Mouse (Mus musculus): Measurements from ENCODE around the gene Klf6. TPM values are rescaled to one million over a fixed set of nuclear protein-coding genes. Genes with fewer than 3 reads are reported as not detected.

Gene Klf6
- polyA plus RNA-seq, 1 experiment from 2014 or later = 59.6 TPM

DNA sequence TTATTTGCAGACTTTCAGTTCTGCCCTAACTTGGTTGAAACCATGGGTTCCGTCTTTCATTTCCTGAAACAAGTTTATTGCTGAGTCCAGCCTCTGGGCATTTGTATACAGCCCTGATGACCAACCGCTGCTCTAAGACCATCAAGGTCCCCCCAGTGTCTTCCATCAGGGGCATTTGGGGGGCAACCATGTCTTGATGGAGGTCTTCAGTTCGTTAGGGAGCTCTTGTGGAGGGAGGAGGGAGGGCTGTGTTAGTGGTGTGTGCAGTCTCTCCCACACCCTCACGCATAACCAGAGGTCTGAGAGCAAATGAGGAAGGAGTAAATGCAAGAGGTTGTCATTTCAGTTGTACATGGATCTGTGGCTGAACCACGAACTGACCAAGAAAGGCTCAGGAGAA, 26.9 kb downstream of the Klf6 start:
- H3K4me1 ChIP-seq (ENCODE audit: insufficient read depth) = no peaks in the 10 kb centered on the region
- no peak overlapping the region for H3K27ac ChIP-seq (ENCODE audit: low read depth)
- H3K9ac ChIP-seq = no peak overlapping the region
- 78% methylated on average over 5 of the region's 5 CpGs for WGBS
- DNase-seq = no peak
- H3K4me3 ChIP-seq (ENCODE audit: low read depth, low read length) = no peak overlapping the region
- H3K36me3 ChIP-seq (ENCODE audit: insufficient read depth) = no peaks in the 10 kb centered on the region
- no peak for TF ChIP-seq CTCF (IDR thresholded peaks at IDR 0.05; ENCODE audit: low read depth)
- ATAC-seq (ENCODE audit: insufficient read depth) = no peak
- no peaks in the 10 kb centered on the region for H3K27me3 ChIP-seq (ENCODE audit: insufficient read depth, low read length)
- H3K9me3 ChIP-seq (ENCODE audit: low read depth, low read length) = no peaks in the 10 kb centered on the region
- H3K4me2 ChIP-seq = no peak overlapping the region

- ATAC-seq (ENCODE audit: insufficient read depth) (no peak), DNase-seq (no peak)
- H3K9ac ChIP-seq = no peak overlapping the region
- no peaks in the 10 kb centered on the region for H3K27me3 ChIP-seq (ENCODE audit: insufficient read depth, low read length)
- H3K9me3 ChIP-seq (ENCODE audit: low read depth, low read length) = no peaks in the 10 kb centered on the region
- no peaks in the 10 kb centered on the region for H3K4me1 ChIP-seq (ENCODE audit: insufficient read depth)
- H3K36me3 ChIP-seq (ENCODE audit: insufficient read depth) = no peaks in the 10 kb centered on the region
- H3K4me2 ChIP-seq = no peak overlapping the region
- no peak for TF ChIP-seq CTCF (IDR thresholded peaks at IDR 0.05; ENCODE audit: low read depth)
- H3K27ac ChIP-seq (ENCODE audit: low read depth) = no peak overlapping the region
- WGBS = 73% methylated on average over 1 of the region's 1 CpGs
- H3K4me3 ChIP-seq (ENCODE audit: low read depth, low read length) = no peak overlapping the region
Measured at GRCm38 (mm10) chr13:5888731-5889130, 27.4 kb downstream of the Klf6 start.

DNA sequence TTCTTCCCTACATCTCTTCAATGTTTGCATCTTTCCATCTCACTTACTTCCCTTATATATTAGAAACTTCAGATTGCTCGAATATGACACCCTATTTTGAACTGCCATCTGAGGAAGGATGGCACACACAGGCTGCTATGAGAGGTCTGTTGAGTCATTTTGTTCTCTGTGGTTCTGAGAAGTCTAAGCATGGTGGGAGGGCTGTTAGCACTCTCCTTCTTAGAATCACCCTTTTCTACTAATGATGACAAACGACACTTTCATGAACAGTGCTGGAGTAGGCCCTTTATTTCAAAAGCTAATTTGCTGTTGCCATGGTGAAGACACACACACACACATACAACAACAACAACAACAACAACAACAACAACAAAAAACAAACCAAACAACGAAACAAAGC, 28.8 kb downstream of the Klf6 start:
- H3K27ac ChIP-seq (ENCODE audit: low read depth) = no peak overlapping the region
- H3K9ac ChIP-seq = no peak overlapping the region
- WGBS = 74% methylated on average over 3 of the region's 3 CpGs
- ATAC-seq (ENCODE audit: insufficient read depth) (no peak), DNase-seq (no peak)
- no peak for TF ChIP-seq CTCF (IDR thresholded peaks at IDR 0.05; ENCODE audit: low read depth)
- H3K4me3 ChIP-seq (ENCODE audit: low read depth, low read length) = no peak overlapping the region
- no peaks in the 10 kb centered on the region for H3K36me3 ChIP-seq (ENCODE audit: insufficient read depth)
- no peaks in the 10 kb centered on the region for H3K27me3 ChIP-seq (ENCODE audit: insufficient read depth, low read length)
- no peaks in the 10 kb centered on the region for H3K9me3 ChIP-seq (ENCODE audit: low read depth, low read length)
- no peak overlapping the region for H3K4me2 ChIP-seq
- no peaks in the 10 kb centered on the region for H3K4me1 ChIP-seq (ENCODE audit: insufficient read depth)

GRCm38 (mm10) chr13:5892684-5893447, 31.6 kb downstream of the Klf6 start:
- Histone ChIP-seq H3K36me3 (ENCODE audit: insufficient read depth) (no peaks in the 10 kb centered on the region), H3K27ac (ENCODE audit: low read depth) (no peak overlapping the region), H3K4me2 (no peak overlapping the region), H3K4me1 (ENCODE audit: insufficient read depth) (peaks cover 3% of the 10 kb centered on the region; the same call in 1 of the 2 replicates), H3K4me3 (ENCODE audit: low read depth, low read length) (no peak overlapping the region), H3K9me3 (ENCODE audit: low read depth, low read length) (no peaks in the 10 kb centered on the region), H3K27me3 (ENCODE audit: insufficient read depth, low read length) (no peaks in the 10 kb centered on the region), H3K9ac (no peak overlapping the region)
- ATAC-seq (ENCODE audit: insufficient read depth) (no peak), DNase-seq (no peak)
- TF ChIP-seq CTCF (IDR thresholded peaks at IDR 0.05; ENCODE audit: low read depth) = no peak
- WGBS = 59% methylated on average over 9 of the region's 9 CpGs

DNA sequence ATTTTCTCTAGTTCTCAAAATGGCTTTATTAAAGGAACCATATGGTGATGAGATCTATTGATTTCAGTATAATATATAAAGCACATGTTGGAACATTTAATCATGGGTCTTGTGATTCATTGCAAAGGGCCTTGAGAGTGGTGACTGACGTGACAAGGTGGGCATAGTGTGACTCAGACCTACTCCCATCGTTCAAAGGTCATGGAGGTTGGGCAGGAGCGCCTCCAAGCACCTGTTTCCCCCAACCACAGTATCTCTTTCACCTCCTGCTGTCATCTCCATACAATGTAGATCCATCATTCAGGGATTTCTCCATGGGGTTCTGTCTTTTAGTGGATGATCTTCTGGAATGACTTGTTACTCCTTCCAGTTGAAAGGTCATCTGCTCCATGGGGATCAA, 33.6 kb downstream of the Klf6 start:
- WGBS = 64% methylated on average over 3 of the region's 3 CpGs
- DNase-seq (no peak), ATAC-seq (ENCODE audit: insufficient read depth) (no peak)
- Histone ChIP-seq H3K27me3 (ENCODE audit: insufficient read depth, low read length) (no peaks in the 10 kb centered on the region), H3K36me3 (ENCODE audit: insufficient read depth) (no peaks in the 10 kb centered on the region), H3K9ac (no peak overlapping the region), H3K27ac (ENCODE audit: low read depth) (no peak overlapping the region), H3K9me3 (ENCODE audit: low read depth, low read length) (no peaks in the 10 kb centered on the region), H3K4me1 (ENCODE audit: insufficient read depth) (peaks cover 3% of the 10 kb centered on the region; the same call in 1 of the 2 replicates), H3K4me3 (ENCODE audit: low read depth, low read length) (no peak overlapping the region), H3K4me2 (no peak overlapping the region)
- TF ChIP-seq CTCF (IDR thresholded peaks at IDR 0.05; ENCODE audit: low read depth) = no peak

GRCm38 (mm10) chr13:5895851-5896250, 34.6 kb downstream of the Klf6 start:
- no peaks in the 10 kb centered on the region for H3K27me3 ChIP-seq (ENCODE audit: insufficient read depth, low read length)
- 61% methylated on average over 3 of the region's 3 CpGs for WGBS

GRCm38 (mm10) chr13:5897176-5897959, 36.1 kb downstream of the Klf6 start:
- Histone ChIP-seq H3K9ac (no peak overlapping the region), H3K36me3 (ENCODE audit: insufficient read depth) (no peaks in the 10 kb centered on the region), H3K27me3 (ENCODE audit: insufficient read depth, low read length) (no peaks in the 10 kb centered on the region), H3K4me2 (0 out of 2 replicates have a peak overlapping the region, but pooled peaks have one; percentile 1), H3K9me3 (ENCODE audit: low read depth, low read length) (no peaks in the 10 kb centered on the region), H3K27ac (ENCODE audit: low read depth) (no peak overlapping the region), H3K4me1 (ENCODE audit: insufficient read depth) (peaks cover 3% of the 10 kb centered on the region; the same call in 1 of the 2 replicates), H3K4me3 (ENCODE audit: low read depth, low read length) (no peak overlapping the region)
- no peak for ATAC-seq (ENCODE audit: insufficient read depth)
- no peak for TF ChIP-seq CTCF (IDR thresholded peaks at IDR 0.05; ENCODE audit: low read depth)
- 34% methylated on average over 14 of the region's 14 CpGs for WGBS
- DNase-seq = no peak

More at GRCm38 (mm10) chr13:5895851-5896250, 34.6 kb downstream of the Klf6 start:
- no peaks in the 10 kb centered on the region for H3K9me3 ChIP-seq (ENCODE audit: low read depth, low read length)
- H3K9ac ChIP-seq = no peak overlapping the region
- H3K27ac ChIP-seq (ENCODE audit: low read depth) = no peak overlapping the region
- no peak overlapping the region for H3K4me3 ChIP-seq (ENCODE audit: low read depth, low read length)
- ATAC-seq (ENCODE audit: insufficient read depth) (no peak), DNase-seq (peak; percentile 37)
- H3K4me1 ChIP-seq (ENCODE audit: insufficient read depth) = peaks cover 3% of the 10 kb centered on the region; the same call in 1 of the 2 replicates
- H3K4me2 ChIP-seq = no peak overlapping the region
- no peaks in the 10 kb centered on the region for H3K36me3 ChIP-seq (ENCODE audit: insufficient read depth)
- no peak for TF ChIP-seq CTCF (IDR thresholded peaks at IDR 0.05; ENCODE audit: low read depth)

Measured in lung, embryonic 14.5 days (tissue).